Mouse (Mus musculus): ENCODE measurements around the gene Ets1.

DNA sequence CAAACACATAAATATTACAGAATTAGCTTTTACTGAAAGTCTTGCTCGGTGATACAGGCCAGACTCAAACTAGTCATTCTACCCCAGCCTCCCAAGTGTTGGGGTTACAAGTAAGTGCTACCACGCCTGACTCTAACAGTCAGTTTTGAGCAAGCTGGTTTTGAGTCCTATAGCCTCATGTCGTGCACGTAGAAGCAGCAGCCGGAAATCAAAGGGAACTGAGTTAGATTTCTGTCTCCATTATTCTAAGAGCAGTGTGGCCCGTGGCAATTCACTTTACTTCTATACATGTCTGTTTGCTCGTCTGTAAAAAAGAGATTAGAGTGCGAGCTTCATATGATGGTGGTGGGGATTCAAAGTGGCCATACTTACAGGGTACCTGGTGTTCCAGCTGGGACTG, 25.1 kb downstream of the Ets1 start:
- TF ChIP-seq CTCF (IDR thresholded peaks at IDR 0.05; ENCODE audit: low read depth), result no peak
- TF ChIP-seq EP300 (IDR thresholded peaks at IDR 0.05; ENCODE audit: low read depth), result no peak
